Mouse (Mus musculus) kidney, postnatal 0 days (tissue): Measurements from ENCODE around the gene Stambp. TPM values are rescaled to one million over a fixed set of nuclear protein-coding genes. Genes with fewer than 3 reads are reported as not detected.
"Not testable (repeated sequence)": the region's sequence is repeated elsewhere in the genome, so short reads cannot be mapped to it uniquely, and the experiment has no call there.

Source experiments
- ATAC-seq: fragments of 200-750 bp; cut with Nextera tagmentation; replicated peaks from 2 replicates; pipeline ENCODE4 v1.8.0; 2017; ENCODE audit warnings: low read depth, moderate number of reproducible peaks, moderate TSS enrichment, moderate library complexity; ENCODE audit not compliant: low FRiP score
- DNase-seq: peaks from one replicate; pipeline ENCODE4 v3.0.0-alpha.2; 2016; ENCODE audit warnings: low spot score
- H3K27ac ChIP-seq: fragments of 300-500 bp; sonication (generic); 2 replicates; pipeline ENCODE4 v1.5.1; 2014; ENCODE audit warnings: mild to moderate bottlenecking
- H3K27me3 ChIP-seq: fragments of 300-500 bp; sonication (generic); 2 replicates; pipeline ENCODE4 v1.6.1; 2014; ENCODE audit warnings: low read length, mixed read lengths; ENCODE audit not compliant: insufficient read depth
- H3K36me3 ChIP-seq: fragments of 300-500 bp; sonication (generic); 2 replicates; pipeline ENCODE4 v1.6.1; 2014; ENCODE audit warnings: low read length, mixed read lengths; ENCODE audit not compliant: insufficient read depth
- H3K4me1 ChIP-seq: fragments of 300-500 bp; sonication (generic); replicated peaks from 2 replicates; pipeline ENCODE4 v1.6.1; 2014; ENCODE audit warnings: antibody characterized with exemption, low read length, mixed read lengths; ENCODE audit not compliant: insufficient read depth
- H3K4me2 ChIP-seq: fragments of 300-500 bp; sonication (generic); 2 replicates; pipeline ENCODE4 v1.6.1; 2014; ENCODE audit warnings: mild to moderate bottlenecking, low read length, moderate library complexity, mixed read lengths
- H3K4me3 ChIP-seq: fragments of 300-500 bp; sonication (generic); replicated peaks from 2 replicates; pipeline ENCODE4 v1.5.1; 2014; ENCODE audit warnings: low read depth, low read length
- H3K9ac ChIP-seq: fragments of 300-500 bp; sonication (generic); 2 replicates; pipeline ENCODE4 v1.6.1; 2014; ENCODE audit warnings: low read depth, low read length
- H3K9me3 ChIP-seq: fragments of 300-500 bp; sonication (generic); replicated peaks from 2 replicates; pipeline ENCODE4 v1.6.1; 2016; ENCODE audit warnings: low read length, inconsistent platforms, mixed read lengths
- CTCF ChIP-seq: IDR thresholded peaks from 2 replicates; pipeline ENCODE4 v1.5.1; 2016; ENCODE audit warnings: antibody characterized with exemption, low read depth, mild to moderate bottlenecking, moderate library complexity
- WGBS: fragments of 180-500 bp; shearing (Covaris S2); extraction: QIAGEN DNeasy Blood & Tissue Kit; methylation state at CpG from one replicate; pipeline ENCODE4 v1.1.7; 2014; 5-methylcytosine and 5-hydroxymethylcytosine counted together
- polyA plus RNA-seq: library from polyadenylated mRNA; unstranded; fragments of >200 nt; fragmentation: Nextera tagmentation; extraction: Ambion mirVana; gene quantifications from 2 replicates; pipeline ENCODE4 v1.2.1, GENCODE M21; 2015

Gene Stambp
- polyA plus RNA-seq, 1 experiment from 2014 or later, result 31.2 TPM

GRCm38 (mm10) chr6:83590301-83590700, 17.8 kb upstream of the Stambp start:
- 88% methylated on average over 3 of the region's 3 CpGs for WGBS
- H3K4me3 ChIP-seq, result no peak overlapping the region
- H3K27me3 ChIP-seq, result no peaks in the 10 kb centered on the region
- H3K36me3 ChIP-seq, result no peaks in the 10 kb centered on the region
- H3K4me2 ChIP-seq, result no peak overlapping the region
- no peak for DNase-seq
- TF ChIP-seq CTCF, result no peak
- no peaks in the 10 kb centered on the region for H3K9me3 ChIP-seq
- no peak overlapping the region for H3K9ac ChIP-seq
- no peaks in the 10 kb centered on the region for H3K4me1 ChIP-seq
- H3K27ac ChIP-seq, result no peak overlapping the region
- ATAC-seq, result no peak

DNA sequence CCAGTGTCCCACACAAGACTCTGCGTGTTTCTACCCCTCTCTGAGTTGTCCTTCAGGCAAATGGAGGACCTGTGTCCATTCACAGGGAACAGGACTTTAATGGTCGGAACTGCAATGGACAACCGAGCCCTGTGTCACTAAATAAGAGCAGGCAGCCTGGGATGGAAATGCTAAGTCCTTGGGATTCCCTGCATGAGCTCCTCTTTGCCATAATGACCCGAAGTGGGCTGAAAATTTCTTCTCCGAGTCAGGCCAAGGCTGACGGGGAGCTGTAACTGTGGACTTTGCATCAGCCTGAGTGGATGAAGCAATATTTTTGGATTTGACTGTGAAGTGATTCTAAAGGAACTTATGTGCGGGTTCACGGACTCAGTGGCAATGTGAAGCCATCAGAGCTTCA, 14.7 kb upstream of the Stambp start:
- ATAC-seq, H3K27ac ChIP-seq, H3K4me1 ChIP-seq, H3K9me3 ChIP-seq, H3K27me3 ChIP-seq, H3K4me2 ChIP-seq, DNase-seq, H3K9ac ChIP-seq, H3K4me3 ChIP-seq, H3K36me3 ChIP-seq: not testable (repeated sequence)
- WGBS, result 76% methylated on average over 8 of the region's 8 CpGs

DNA sequence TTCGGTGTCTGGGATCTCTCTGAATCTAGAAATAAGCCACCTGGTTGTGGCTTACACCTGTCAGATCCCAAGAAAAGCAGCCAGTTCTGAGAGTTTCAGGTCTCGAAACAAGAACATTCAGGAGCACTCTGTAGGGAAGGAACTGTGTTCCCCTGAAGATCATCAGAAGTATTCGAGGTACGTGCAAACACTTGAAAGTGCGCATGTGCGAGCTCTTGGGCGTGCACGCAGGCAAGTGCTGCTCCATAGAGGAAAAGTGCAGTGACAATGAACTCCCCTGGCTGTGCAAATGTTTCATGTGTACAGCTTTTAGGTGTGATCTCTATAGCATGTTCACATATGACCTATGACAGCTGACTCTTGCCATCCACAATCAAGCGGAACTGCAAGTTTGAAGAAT, 12.8 kb upstream of the Stambp start:
- H3K27ac ChIP-seq, H3K4me1 ChIP-seq, H3K9ac ChIP-seq, H3K27me3 ChIP-seq, ATAC-seq, DNase-seq, H3K9me3 ChIP-seq, H3K4me3 ChIP-seq, H3K4me2 ChIP-seq, H3K36me3 ChIP-seq: not testable (repeated sequence)
- 76% methylated on average over 9 of the region's 9 CpGs for WGBS

DNA sequence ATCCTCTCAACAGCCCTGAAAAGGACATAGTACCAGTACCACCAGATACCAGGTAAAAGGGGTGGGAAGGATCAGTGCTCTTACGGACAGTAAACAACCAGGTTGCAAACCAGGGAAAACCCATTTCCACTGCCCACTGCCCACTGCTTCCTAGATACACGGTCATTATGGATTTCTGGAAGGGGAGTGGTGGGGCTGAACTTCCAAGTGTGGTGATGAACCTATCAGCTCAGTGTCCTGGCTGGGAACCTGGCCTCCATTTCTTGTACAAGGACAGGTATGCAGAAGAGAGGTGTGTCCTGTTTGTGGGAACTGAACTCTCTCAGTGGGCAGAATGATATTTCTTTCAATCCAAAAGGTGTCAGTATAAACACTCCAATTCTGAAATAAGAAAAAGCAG, 11.1 kb upstream of the Stambp start:
- no peak for ATAC-seq
- Histone ChIP-seq H3K9ac (no peak overlapping the region), H3K27me3 (no peaks in the 10 kb centered on the region), H3K4me2 (no peak overlapping the region), H3K4me1 (no peaks in the 10 kb centered on the region), H3K36me3 (no peaks in the 10 kb centered on the region), H3K9me3 (no peaks in the 10 kb centered on the region), H3K4me3 (no peak overlapping the region), H3K27ac (no peak overlapping the region)
- TF ChIP-seq CTCF, result no peak
- DNase-seq, result no peak
- 58% methylated on average over 2 of the region's 2 CpGs for WGBS

GRCm38 (mm10) chr6:83582938-83583270, 10.4 kb upstream of the Stambp start:
- Histone ChIP-seq H3K9me3 (no peaks in the 10 kb centered on the region), H3K4me1 (no peaks in the 10 kb centered on the region), H3K4me3 (no peak overlapping the region), H3K36me3 (no peaks in the 10 kb centered on the region), H3K27ac (no peak overlapping the region), H3K9ac (no peak overlapping the region), H3K4me2 (peak overlapping the region; percentile 21; the same call in 1 of the 2 replicates), H3K27me3 (no peaks in the 10 kb centered on the region)
- peak; percentile 88 for DNase-seq
- peak; percentile 47; the same call in 1 of the 2 replicates for ATAC-seq
- TF ChIP-seq CTCF, result peak; percentile 93
- WGBS, result under 1% methylated on average over 6 of the region's 6 CpGs

DNA sequence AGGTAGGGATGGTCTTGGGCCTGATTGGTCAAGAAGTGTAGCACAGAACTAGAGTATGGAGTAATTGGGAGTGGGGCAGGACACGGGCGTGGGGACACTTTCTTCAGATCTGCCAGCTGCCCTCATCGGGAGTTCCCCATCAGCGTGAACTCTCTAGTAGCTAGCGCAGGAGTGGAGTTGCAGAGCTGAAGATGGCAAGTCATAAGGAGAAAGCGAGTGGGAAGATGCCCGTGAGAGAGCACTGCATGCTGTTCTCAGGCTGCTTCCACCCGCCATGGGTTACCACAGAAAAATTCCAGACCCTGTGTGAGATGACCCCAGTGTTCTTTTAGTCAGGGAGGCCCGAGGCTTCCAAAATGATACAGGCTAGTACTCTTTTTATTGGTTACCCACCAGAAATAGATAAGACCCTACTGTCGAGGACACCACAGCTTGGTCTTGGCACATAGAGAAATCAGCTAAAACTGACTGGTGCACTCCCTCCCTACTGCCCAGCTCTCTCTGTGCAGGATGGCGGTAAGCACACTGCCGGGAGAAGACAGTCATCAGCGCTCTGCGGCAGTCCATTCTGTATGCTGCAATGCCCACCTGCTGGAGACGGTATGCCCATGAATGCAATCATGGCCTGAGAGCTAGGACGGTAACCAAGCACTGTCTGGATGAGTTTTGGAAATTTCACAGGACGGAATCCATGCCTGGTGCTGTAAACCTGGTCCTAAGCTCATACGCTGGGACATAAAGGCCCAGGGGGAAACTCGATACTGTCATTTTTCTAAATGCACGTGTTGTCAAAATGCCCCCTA, 9.8 kb upstream of the Stambp start:
- ATAC-seq, result no peak
- no peak for DNase-seq
- Histone ChIP-seq H3K4me1 (no peaks in the 10 kb centered on the region), H3K27ac (no peak overlapping the region), H3K27me3 (no peaks in the 10 kb centered on the region), H3K36me3 (no peaks in the 10 kb centered on the region), H3K4me2 (peak overlapping the region; percentile 21; the same call in 1 of the 2 replicates), H3K9ac (no peak overlapping the region), H3K9me3 (no peaks in the 10 kb centered on the region), H3K4me3 (no peak overlapping the region)
- WGBS, result 46% methylated on average over 20 of the region's 20 CpGs
- no peak for TF ChIP-seq CTCF

DNA sequence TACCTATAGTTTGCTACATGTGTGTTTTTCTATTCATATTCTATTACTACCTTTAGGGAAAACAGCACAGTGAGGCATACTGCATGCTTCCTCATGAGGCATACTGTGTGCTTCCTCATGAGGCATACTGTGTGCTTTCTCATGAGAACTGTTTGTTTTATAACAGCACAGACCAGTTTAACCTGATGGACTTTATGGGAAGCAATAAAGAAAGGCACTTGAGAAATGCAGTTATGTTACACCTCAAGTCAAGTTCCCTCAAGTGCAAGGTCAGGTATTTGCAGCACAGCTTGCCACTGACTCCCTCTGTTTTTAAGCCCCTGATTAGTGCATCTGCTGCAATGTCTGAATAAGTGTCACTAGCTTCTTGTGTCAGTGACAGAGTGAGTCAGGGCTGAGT, 5.0 kb upstream of the Stambp start:
- Histone ChIP-seq H3K27me3 (no peaks in the 10 kb centered on the region), H3K9me3 (no peaks in the 10 kb centered on the region), H3K27ac (no peak overlapping the region), H3K4me1 (0 out of 2 replicates have a peak, but pooled peaks cover 3% of the 10 kb centered on the region), H3K36me3 (no peaks in the 10 kb centered on the region), H3K9ac (no peak overlapping the region), H3K4me3 (no peak overlapping the region), H3K4me2 (no peak overlapping the region)
- ATAC-seq (no peak), DNase-seq (no peak)
- TF ChIP-seq CTCF, result no peak
